9 mouse cellular contexts compared by ENCODE assay signal in the genomic region with DNA sequence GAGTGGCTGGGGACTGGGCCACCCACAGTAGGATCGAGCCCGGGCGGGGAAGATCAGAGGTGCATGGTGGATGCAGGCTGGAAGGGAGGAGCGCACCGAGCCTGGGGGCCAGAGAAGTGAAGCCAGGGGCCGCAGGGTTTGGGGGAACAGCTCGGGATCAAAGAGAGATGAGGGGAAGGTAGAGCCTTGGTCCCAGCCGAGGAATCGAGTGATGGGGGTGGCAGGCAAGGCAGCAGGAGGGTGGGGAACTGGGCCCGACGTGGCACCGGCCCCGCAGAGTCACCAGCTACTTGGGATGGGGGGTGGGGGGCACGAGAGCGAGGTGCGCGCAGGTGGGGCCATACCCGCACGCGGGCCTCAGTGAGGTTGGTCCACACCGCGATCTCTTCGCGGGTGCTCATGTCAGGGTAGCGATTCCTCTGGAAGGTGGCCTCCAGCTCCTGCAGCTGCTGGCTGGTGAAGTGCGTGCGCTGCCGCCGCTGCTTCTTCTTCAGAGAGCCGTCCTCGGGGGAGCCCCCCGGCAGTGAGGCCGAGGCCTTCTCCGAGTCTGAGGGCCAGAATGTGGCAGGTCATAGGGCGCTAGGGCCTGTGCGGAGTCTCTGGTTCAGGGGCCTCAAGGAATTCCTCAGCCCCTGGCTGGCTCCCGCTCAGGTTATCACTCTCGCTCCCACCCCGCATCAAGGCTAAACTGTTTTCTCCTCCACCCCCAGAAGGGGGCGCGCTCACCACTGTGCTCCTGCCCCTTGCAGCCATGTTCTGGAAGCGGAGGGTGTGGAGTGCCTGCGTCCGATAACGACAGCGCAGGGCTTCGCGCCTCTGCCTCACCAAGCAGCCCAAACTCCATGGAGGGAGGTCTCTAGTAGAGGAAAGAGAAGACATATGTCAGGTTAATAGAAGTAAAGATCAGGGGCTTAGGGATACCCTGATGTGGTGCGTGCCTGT. TPM values are rescaled to one million over a fixed set of nuclear protein-coding genes. Genes with fewer than 3 reads are reported as not detected.
DNase-seq lines count a peak whose midpoint lies in the region; ATAC-seq lines count a peak whose summit lies in the region.
"Had no signal": no experiment of that assay in that cellular context is flagged by ENCODE, and none has a peak within 500 bp of the region (broad histone marks: within the 10 kb centered on the region; RNA-seq: fewer than 3 reads in every experiment).

No protein-coding gene starts in this region.

- H3K9me3 ChIP-seq in forebrain, embryonic 14.5 days (replicated peaks; ENCODE audit: control insufficient read depth, low read length) = no peaks in the 10 kb centered on the region

- peaks cover 61% of the 10 kb centered on the region for H3K27me3 ChIP-seq in forebrain, embryonic 14.5 days (replicated peaks; ENCODE audit: control insufficient read depth, insufficient read depth, low read length)

- ATAC-seq in forebrain, embryonic 14.5 days = peak; percentile 16

- intact Hi-C loops in heart, postnatal 14 days (cut with DNase I) = no loop called here

- no peak overlapping the region for H3K27ac ChIP-seq in forebrain, embryonic 14.5 days (ENCODE audit: low read depth, low read length)

- H3K4me1 ChIP-seq in forebrain, embryonic 14.5 days (ENCODE audit: control insufficient read depth, insufficient read depth, low read length) = peaks cover 15% of the 10 kb centered on the region

- peak overlapping the region; percentile 100 for H3K4me2 ChIP-seq in forebrain, embryonic 14.5 days (ENCODE audit: low read length)

- no peaks in the 10 kb centered on the region for H3K36me3 ChIP-seq in forebrain, embryonic 14.5 days (ENCODE audit: control insufficient read depth, insufficient read depth, low read length)

- H3K9ac ChIP-seq in forebrain, embryonic 14.5 days (ENCODE audit: low read length) = peak overlapping the region; percentile 64; the same call in 1 of the 2 replicates

- DNase-seq in ES-CJ7 (ENCODE audit: low read depth, low spot score) = peak; percentile 88
- peak; percentile 51 for DNase-seq in brain, adult 2 months (ENCODE audit: low read depth, low spot score)
- DNase-seq in forebrain, embryonic 14.5 days (ENCODE audit: low spot score) = peak; percentile 44
- DNase-seq in heart, postnatal 14 days = peak; percentile 84
- peak; percentile 78 to 82 for DNase-seq in kidney, postnatal 4 days
- peak; percentile 81 for DNase-seq in lung, postnatal 14 days
- peak; percentile 83 for DNase-seq in retina, postnatal 1 day
- peak; percentile 91 for DNase-seq in thymus, postnatal 4 days

- 1% methylated on average over 47 of the region's 49 CpGs for WGBS in forebrain, embryonic 14.5 days

- H3K4me3 ChIP-seq in forebrain, embryonic 14.5 days (ENCODE audit: low read depth, low read length) = peak overlapping the region; percentile 47

RNA-seq across cellular contexts. Expression of a gene that starts 5.2 kb away (rescaled TPM):
- not detected in 2 replicates for polyA plus RNA-seq in forebrain, embryonic 14.5 days (2014; fragmentation: Nextera tagmentation; extraction: Ambion mirVana)
- under 1 TPM in 1 of 2 experiments, not detected in 1; 0.67 TPM for total RNA-seq in heart, postnatal 14 days (2021)
- total RNA-seq: left cerebral cortex, postnatal 10 days had no signal

RNA-seq across cellular contexts. Expression of a gene that starts 11.2 kb away (rescaled TPM):
- polyA plus RNA-seq in forebrain, embryonic 14.5 days (2014; fragmentation: Nextera tagmentation; extraction: Ambion mirVana) = not detected in 2 replicates
- under 1 TPM in 1 of 2 experiments, not detected in 1; 0.79 TPM for total RNA-seq in heart, postnatal 14 days (2021)
- total RNA-seq: left cerebral cortex, postnatal 10 days had no signal

RNA-seq across cellular contexts. Expression of a gene that starts 15.4 kb away (rescaled TPM):
- 36.3 and 50.7 TPM in 2 replicates for polyA plus RNA-seq in forebrain, embryonic 14.5 days (2014; fragmentation: Nextera tagmentation; extraction: Ambion mirVana)
- total RNA-seq in heart, postnatal 14 days (2021) = 10 to 100 TPM; 50.3 to 50.7 TPM
